Mouse (Mus musculus): Measurements from ENCODE around the gene Hmx3. TPM values are rescaled to one million over a fixed set of nuclear protein-coding genes. Genes with fewer than 3 reads are reported as not detected.

Gene Hmx3
- total RNA-seq, 2 experiments from 2014 or later = not detected

GRCm38 (mm10) chr7:131556116-131556515 is 13.4 kb downstream of the Hmx3 start:
- no peak for DNase-seq (ENCODE audit: low spot score in 2 of 2)

- no peak for DNase-seq (ENCODE audit: low spot score in 2 of 2)
These were observed 14.0 kb downstream of the Hmx3 start for GRCm38 (mm10) chr7:131556541-131557271.

DNA sequence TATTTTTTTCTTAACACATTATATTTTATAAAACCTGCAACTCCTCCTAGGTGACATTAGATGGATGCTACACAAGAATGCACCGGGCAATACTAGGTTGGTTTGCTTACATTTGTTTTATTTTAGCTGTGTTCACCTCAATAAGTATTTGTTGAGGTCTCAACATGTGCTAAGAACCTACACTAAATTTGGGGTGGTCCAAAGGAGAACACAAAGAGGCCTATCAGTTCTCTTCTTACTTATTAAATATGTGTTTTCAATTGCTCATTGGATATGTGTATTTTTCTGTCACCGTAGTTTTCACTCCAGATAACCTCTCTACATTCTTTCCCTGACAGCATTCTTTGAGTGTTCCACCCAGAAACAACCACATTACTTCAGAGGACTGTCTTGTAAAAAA is 15.1 kb downstream of the Hmx3 start:
- DNase-seq (ENCODE audit: low spot score in 2 of 2) = no peak

DNA sequence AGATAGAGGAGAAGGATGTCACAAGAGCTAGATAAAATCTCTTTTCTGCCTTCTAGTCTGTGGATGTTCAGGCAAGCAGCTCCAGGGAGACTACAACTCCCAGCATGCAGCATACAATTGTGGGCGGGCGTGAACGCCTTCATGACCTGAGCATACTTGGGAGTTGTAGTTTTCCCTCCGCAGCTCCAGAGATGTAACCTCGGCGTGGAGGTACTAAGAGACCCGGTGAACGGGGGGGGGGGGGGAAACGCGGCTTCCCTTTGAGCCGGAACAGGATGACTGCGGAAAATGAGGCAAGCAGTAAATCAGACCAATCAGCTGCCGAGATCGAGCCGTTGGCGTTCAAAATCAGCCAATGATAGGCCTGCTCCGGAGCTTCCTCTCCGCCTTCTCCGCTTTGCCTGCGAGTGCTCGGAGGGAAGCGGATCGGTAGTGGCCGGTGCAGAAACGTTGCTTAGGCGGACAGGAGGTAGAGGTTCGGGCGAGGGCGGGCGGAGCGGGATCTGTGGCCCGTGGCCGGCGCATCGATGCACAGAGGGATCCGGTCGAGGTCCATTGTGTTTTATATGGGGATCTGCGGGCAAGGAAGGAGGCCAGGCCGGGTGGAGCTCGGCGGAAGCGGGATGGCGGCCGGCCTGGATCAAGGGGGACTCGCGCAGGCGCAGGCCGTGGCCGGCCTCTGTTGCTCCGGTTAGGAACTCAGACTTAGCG is 17.5 kb downstream of the Hmx3 start, which contains the start of gene Bub3:
Bub3 (plus strand) TSS at position 237 of the 711 bp plus-strand sequence.
- DNase-seq (ENCODE audit: low spot score in 2 of 2) = peak; percentile 91 to 95

DNA sequence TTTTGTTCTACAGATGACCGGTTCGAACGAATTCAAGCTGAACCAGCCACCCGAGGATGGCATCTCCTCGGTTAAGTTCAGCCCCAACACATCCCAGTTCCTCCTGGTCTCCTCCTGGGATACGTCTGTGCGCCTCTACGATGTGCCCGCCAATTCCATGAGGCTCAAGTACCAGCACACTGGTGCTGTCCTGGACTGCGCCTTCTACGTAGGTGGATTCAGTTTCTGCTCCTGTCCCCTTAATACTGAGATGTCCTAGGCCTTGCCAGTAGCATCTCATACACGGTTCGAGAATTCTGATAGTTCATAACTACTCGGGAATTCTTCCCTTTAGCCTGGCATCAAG is 18.0 kb downstream of the Hmx3 start:
- DNase-seq (ENCODE audit: low spot score in 2 of 2) = no peak

GRCm38 (mm10) chr7:131575246-131575645 is 32.6 kb downstream of the Hmx3 start:
- peak in 1 of 2 experiments; percentile 2 for DNase-seq (ENCODE audit: low spot score in 2 of 2)

DNA sequence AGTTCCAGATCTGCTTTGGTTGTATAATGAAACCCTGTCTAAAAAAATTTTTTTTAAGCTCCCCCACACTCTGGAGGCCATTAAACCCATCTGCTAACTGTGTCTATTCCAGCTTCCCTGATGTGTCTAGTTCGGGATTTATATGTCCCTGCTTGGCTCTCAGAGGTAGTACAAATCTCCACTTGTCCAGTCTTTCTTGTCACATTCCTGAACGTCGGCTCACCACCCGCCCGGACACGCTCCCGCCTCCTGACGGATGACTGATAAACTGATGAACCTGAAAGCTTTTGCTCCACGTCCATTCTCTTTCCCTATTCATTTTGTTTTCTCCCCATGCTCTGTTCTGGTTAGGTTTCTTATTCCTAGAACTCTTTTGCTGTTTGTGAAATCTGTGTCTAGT is 39.5 kb downstream of the Hmx3 start:
- DNase-seq (ENCODE audit: low spot score in 2 of 2) = no peak

- no peak for DNase-seq (ENCODE audit: low spot score in 2 of 2)
These were observed 42.9 kb downstream of the Hmx3 start for GRCm38 (mm10) chr7:131585551-131585950.

Other genes with a start within 250 kb of the Hmx3 start
- under 1 TPM; 0.17 to 0.28 TPM for gene Cuzd1, start 220.6 kb upstream of the Hmx3 start, total RNA-seq (2021)
- not detected for gene Fam24b, start 213.4 kb upstream of the Hmx3 start, total RNA-seq (2021)
- not detected for gene Fam24a, start 209.0 kb upstream of the Hmx3 start, total RNA-seq (2021)
- 10 to 100 TPM; 30.5 to 31.0 TPM for gene 2310057M21Rik, start 180.1 kb upstream of the Hmx3 start, total RNA-seq (2021)
- gene Pstk, start 171.7 kb upstream of the Hmx3 start, total RNA-seq (2021) = 10 to 100 TPM; 42.2 to 51.4 TPM
- gene Ikzf5, start 132.3 kb upstream of the Hmx3 start, total RNA-seq (2021) = 10 to 100 TPM; 43.8 to 51.4 TPM
- gene Acadsb, start 132.3 kb upstream of the Hmx3 start, total RNA-seq (2021) = 10 to 100 TPM; 68.2 to 70.0 TPM
- gene Hmx2, start 5.9 kb downstream of the Hmx3 start, total RNA-seq (2021) = not detected
- gene Bub3, start 17.4 kb downstream of the Hmx3 start, total RNA-seq (2021) = 10 to 100 TPM; 52.9 to 56.1 TPM

All from layer of hippocampus, postnatal 14 days (tissue).